Mouse (Mus musculus) A20 (cell line): ENCODE results near the gene Sh3glb2.

Experiments
- DNase-seq: peaks from one replicate; pipeline ENCODE4 v3.0.0-alpha.2; 2011; ENCODE audit warnings: low read depth, low spot score

Gene Sh3glb2

DNA sequence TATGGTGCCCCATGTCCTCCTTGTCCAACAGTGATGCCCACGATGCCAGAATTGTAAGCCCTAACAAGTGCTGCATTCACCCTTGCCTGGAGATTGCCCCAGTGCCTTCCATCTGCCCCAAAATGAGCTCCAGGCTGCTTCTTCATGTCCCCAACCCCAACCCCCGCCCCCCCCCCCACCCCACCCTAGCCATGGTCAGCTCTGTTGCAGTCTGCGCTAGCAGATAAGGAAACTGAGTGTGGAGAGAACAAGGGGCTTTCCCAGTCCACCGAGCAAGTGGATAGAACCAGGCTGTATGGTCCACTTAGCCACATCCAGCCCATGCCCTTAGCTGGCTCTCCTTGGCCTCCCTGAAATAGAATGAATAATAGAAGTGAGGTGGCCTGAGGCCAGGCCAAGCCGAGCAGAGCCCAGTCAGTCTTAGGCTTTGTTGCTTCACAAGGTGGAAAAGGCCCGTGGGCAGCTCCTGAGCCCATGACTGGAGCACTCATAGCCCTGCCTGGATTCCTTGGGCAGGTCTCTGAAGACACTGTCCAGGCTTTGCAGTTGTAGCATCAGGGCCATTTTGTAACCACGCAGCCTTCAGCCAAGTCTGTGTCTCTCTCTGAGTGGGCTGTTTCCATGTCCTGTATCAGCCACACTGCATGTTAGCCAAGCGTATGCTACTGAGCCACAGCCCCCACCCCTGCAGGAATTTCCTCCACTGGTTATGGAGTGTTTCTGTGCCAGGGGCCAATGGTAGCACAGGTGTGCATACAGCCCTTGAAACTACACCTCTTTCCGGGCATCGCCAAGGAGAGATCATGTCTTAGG lies 21.6 kb upstream of the Sh3glb2 start:
- DNase-seq, result no peak

DNA sequence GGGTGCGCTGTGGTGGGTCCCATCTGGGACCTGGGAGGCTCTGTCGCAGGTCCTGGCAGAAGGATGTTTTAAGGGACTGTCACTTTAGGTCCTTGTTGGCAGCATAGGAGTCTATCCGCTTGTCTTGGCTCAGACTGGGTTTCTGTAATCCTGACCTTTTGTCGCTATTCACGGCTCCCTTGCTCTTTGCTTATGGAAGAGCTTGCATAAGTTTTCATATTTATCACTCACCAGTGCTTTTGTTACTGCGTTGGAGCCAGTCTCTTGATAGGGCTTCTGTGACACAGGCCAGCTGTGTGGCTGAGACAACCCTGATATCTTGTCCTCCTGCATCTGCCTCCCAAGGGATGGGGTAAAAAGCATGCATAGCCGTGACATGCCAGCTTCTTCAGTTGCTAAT lies 20.2 kb upstream of the Sh3glb2 start:
- DNase-seq, result no peak

DNA sequence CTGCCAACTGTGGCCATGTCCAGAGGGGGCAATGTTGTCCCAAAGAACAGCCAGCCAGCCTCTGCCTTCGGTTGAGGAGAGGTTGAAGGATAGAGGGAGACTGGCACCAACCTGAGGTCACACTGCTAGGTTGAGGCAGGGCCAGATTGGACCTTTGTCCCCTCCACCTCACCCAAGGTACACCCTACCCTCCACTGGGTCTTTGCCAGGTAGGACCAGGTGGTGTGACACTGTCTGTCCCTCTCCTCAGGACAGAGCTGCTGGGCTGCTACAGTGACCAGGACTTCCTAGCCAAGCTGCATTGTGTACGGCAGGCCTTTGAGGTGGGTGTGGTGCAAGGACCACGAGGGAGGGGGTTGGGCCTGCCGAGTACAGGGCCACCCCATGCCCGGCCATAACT lies 18.6 kb upstream of the Sh3glb2 start:
- no peak for DNase-seq

DNA sequence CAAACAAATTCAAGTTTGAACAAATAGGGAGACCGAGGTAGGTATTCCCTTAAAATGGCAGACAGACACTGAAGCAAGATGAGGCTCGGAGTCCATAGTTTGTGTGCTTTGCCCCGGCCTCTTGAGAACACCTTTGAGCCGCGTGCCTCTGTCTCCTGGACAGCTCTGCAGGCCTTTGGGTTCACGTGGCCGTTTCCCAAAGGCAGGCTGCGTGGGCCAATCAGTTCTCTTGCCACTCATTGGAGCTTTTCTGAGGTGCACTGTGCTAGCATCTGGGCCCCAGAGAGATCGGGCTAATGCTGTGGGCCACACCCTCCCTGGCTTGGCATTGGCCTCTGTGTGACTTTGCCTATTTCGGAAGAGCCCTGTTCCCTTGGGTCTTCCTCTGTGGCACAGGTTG lies 16.8 kb upstream of the Sh3glb2 start:
- no peak for DNase-seq

DNA sequence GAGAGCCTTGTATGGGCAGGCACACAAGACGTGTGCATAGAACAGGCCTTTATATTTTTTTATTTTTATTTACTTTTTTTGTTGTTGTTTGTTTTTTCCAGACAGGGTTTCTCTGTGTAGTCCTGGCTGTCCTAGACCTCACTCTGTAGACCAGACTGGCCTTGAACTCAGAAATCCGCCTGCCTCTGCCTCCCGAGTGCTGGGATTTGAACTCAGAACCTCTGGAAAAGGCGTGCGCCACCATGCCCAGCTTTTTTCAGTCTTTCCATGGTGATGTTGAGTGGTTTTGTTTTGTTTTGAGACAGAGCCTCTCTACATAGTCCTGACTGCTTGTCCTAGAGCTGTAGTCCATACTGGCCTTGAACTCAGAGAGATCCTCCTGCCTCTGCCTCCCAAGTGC lies 13.6 kb upstream of the Sh3glb2 start:
- DNase-seq, result no peak

DNA sequence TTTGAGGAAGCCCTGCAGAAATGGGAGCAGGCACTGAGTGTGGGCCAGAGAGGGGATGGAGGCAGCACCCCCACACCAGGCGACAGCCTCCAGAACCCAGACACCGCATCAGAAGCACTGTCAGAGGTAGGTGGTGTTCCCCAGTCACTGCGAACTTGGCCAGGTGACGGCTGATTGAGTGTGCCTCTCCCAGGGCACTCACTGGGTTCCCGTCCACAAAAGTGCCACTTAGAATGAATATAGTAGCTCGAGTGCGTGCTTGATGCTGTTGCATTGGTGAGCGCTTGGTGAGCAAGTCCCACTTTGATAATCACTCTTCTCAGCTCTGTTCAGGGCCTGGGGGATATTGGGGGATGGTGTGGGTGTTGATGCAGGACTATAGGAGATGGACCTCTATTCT lies 12.4 kb upstream of the Sh3glb2 start:
- no peak for DNase-seq

DNA sequence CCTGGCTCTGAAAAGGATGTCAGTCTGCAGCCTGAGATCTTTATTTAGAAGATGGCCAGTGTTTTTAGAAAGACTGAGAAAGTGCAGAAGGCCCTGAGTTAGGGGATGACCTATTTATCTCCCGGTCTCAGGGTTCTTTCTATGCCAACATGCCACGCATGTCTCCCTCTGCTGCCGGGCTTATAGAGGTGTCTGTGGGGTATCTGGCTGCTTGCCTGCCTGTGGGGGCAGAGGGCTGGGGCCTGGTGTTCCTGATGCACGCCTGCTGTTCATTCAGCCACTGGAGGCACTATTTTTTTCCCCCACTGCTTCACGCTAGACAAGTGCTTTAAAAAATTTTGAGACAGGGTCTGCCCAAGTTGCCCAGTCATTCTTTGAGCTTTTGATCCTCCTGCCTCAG lies 7.1 kb upstream of the Sh3glb2 start:
- DNase-seq, result peak; percentile 42

DNA sequence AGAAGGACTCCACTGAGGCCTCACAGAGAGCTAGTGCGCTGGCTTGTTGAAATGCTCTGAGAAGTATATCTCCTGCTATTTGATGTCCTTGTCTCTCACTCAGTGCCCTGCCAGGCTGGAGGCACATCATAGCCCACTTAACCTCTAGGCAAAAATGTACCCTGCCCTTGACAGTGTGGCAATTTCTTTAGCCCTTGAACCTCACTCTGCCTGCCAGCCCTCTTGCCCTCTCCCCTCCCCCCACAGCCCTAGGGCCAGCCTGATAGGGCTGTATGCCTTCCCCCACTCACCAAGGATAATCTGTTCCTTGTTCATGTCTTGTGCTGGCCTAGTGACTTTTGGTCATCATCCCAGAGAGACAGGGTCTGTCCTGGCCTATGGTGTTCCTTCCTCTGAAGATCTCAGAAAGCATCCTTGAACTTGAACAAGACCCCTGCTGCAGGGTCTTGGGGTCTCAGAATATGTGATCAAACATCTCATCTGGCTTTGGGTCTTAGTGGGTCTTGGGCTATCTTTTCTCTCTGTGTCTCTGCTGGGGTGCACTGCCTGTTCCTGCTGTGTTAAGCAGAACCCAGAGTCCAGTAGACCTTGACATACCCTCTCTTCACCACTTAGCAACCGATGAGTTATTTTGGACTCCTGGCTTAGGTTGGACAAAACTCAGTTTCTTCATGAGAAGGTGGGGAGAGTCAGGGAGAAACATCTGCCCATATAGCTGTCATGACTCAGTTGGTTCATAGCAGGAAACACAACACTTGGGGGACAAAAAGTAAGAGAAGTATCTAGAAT lies 6.3 kb upstream of the Sh3glb2 start:
- peak; percentile 50 for DNase-seq

DNA sequence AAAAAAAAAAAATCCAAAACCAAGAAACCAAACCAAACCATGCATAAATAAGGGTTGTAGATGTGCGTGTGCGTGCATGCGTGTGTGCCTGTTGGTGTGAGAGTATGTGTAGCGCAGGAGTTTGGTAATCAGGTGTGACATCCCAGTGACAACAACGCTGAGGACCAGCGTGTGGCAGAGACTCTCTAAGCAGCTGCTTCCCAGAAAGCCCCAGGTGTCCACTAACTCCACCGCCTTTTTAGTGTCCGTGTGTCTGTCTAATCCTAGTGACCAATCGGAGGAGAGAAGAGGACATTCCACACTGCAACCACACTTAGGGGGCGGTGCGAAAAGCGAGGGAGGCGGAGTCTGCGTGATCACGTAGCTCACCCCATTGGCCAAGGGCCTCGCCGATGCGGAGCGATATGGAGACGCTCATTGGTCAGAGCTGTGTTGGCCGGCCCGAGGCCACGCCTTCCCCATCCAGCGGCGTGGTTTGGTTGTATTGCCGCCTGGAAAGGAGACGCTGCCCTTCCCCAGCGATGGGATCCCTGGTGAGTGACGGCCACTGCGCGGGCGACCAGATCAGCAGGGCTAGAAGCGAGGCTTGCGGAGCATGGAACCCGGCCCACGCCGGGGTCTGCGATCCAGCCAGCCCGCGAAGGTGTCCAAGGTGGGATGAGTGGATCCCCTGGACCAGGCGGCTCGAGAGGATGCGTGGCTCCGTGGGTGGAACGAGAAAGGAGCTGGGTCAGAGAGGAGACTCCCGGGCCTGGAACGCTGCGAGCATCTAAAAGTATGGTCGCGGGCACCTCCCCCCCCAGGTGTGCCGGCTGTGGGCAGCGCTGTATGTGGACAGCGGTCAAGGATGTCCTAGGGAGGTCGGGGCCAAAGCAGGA lies 4.9 kb upstream of the Sh3glb2 start, which contains the start of gene Miga2:
Gene Miga2, plus strand, starts transcription at position 461 of the 878 bp plus-strand sequence.
- DNase-seq, result peak; percentile 99

DNA sequence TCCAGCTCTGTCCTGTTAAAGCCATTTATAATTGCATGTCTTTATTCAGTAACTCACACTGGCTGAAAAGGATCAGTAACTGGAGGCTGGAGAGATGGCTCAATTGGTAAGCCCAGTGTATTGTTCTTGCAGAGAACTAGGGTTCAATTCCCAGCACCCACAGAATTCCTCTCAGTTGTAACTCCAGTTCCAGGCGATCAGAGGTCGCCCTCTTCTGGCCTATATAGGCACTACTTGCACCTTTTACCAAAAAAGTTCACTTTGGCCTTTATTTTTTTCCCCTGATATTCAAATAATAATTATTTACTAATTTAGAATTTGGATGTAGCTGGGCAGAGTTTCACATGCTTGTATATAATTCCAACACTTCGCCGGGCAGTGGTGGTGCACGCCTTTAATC lies 3.7 kb upstream of the Sh3glb2 start:
- peak; percentile 40 for DNase-seq

DNA sequence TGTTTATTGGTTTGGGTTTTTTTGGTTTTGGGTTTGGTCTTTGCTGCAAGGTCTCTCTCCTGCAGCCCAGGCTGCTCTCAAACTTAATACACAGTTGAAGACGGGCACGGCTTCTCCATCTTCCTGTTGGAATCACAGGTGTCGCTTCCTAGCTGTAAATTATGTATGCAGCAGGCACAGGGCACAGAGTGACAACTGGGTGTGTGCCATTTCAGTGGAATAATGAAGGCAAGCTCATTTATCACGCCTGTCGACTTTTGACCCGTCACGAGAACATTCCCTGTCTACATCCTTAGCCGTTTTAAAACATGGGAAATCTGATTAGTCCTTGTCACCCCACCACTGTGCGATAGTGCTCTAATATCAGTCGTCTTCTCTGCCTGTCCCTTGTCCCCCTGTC lies 1.5 kb upstream of the Sh3glb2 start:
- no peak for DNase-seq

DNA sequence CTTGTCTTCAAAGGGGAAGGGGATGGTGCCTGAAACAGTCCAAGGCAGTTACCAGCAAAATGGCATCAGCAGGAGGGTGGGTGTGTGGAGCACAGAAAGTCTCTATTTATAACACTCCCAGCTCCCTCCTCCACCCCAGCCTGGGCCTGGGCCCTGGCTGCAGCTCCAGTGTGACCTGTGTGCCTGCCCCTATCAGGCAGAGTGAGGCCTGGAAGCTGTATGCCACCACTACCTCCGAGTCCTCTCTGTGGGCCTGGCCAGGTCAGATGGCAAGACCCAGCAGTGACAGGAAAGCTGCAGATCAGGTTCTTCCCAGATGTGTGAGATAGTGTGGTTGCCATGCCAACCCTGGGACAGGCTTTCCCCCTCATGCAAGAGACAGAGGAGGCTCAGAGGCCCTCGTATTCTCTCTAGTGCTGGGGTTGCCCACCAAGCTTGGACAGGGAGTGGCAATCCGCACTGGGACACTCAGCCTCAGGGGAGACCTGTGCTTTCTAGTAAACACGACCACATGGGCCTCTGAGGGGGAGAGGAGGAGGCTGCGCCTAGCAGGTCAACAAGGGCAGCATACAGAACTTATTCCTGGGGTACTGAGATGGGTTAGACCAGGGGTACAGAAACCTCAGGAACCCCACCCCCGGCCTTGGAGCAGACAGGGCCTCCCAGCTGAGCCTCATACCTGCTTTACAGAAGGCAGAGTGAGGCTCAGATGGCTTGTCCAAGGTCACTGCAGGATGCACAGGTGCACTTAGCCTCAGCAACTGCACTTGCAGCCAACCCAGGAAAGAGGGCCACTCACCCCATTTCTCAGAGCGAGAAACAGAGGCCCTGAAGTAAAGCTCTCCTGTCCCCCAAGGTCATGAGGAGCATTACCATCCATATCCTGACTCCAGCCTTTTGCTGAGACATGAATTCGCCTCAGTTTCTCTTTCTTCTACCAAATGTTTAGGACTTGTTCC lies 1.3 kb downstream of the Sh3glb2 start:
- peak; percentile 12 for DNase-seq

DNA sequence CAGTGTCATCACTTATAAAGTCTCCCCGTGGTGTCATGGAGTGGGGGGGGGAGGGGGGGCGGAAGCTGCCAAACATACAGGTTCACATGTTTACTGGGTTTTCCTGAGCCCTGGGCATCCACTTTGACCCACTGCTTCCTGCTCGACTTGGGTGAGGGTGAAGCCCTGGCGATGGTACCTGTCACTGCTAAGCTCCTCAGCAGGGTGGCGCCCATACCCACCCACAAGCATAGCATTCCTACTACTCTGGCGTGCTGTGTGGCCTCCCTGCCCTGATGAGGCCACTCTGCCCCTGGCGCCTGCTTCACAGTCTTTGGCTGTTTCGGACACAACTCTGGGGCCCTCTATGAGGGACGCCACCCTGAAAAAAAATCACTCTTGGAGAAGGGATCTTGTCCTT lies 2.2 kb downstream of the Sh3glb2 start:
- no peak for DNase-seq

DNA sequence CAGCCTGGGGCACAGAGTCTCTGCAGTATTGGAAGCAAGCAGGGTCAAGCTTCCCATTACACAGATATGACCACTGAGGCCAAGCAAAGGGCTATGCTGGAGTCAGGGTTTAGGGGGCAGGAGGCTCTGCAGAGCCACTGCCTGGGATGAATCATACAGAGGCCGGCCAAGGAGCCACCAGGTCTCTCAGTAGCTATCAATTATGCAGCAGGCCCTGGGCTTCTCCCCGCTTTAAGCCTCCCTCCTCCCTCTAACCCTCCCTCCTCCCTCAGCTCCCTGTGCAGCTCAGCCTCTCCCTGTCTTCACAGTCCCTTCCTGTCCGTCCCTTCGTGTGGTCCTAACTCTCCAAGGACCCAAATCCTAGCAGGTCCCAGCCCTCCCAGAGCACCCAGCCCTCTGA lies 2.9 kb downstream of the Sh3glb2 start:
- DNase-seq, result no peak

DNA sequence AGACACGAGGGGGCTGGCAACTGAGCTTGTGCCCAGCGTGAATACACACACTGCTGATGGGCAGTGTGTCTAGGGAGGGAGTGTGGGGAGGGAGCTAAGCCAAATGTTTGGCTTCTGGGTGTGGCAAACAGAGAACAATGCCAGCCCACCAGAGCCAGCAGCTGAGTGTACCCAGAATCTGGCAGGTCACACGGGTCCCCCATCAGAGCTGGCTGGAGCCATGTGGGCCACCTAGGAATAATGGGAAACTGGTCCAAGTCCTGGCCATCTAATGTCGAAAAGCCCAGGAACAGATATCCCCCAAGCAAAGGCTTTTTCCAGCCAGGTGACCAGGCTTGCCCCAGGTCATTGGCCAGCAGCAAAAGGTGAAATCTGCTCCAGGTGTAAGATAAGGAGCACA lies 3.3 kb downstream of the Sh3glb2 start:
- no peak for DNase-seq

DNA sequence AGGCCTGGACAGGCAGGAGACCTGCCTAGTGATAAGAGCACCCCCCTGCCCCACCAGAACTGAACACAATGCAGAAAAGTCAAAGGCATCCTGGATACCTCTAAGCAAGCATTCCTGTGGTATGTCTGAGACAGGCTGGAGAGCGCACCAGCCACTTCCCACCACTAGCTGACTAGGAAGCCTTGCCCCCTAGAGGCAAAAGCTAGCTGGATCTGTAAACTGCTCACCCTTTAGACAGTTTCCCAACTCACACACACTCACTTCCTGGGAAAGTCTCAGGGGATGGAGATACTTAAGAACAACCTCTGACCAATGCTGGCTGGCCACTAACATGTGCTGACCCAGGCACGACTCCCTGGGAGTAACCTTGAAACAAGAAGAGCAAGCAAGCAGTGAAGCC lies 8.0 kb downstream of the Sh3glb2 start:
- DNase-seq, result no peak

DNA sequence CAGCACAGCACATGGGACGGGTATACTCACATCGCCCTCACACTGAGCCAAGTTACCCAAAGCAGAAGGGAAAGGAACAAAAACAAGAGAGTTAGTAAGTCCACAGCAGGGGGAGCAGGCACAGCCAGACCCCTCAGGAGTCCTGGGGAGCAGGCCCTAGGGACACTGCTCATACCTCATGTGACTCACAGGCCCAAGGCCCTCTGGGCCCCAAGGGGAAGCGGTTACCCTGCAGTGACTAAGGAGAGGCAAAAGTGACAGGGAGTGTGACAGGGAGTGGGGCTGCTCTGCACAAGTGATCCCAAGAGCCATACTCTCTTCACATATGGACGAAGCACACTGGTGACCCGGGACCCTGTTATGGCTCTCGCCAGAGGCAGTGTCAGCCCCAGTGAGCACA lies 9.9 kb downstream of the Sh3glb2 start:
- no peak for DNase-seq

DNA sequence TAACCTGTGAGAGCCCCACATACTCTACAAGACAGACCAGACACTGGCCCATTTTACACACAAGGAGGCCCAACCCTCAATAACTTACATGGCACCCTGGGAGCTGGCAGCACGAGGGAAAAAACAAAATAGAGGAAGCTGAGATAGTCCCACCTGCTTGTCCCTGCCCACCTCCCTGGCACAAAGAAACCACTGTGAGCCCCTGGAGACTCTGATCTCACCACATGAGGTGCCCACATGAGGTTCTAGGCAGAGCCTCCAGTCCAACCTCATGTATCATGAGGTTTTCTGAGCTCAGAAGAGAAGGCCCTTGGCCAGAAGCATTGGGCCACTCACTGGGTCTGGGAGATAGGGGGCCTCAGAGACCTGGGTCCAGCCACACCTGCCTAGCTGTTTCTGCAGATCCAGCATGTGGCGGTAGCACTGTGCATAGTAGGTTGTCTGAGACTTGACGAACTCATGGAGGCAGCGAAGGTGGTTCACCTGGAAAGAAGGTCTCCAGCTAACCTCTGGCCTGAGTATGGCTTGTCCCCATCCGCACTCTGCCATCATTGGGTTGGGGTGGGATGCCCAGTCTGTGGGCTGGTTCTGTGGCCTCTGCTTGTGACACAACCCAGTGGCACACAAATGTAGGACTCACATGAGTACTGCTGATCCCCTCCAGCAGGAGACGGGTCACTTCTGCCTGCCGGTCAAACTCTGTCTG lies 13.0 kb downstream of the Sh3glb2 start:
- no peak for DNase-seq

DNA sequence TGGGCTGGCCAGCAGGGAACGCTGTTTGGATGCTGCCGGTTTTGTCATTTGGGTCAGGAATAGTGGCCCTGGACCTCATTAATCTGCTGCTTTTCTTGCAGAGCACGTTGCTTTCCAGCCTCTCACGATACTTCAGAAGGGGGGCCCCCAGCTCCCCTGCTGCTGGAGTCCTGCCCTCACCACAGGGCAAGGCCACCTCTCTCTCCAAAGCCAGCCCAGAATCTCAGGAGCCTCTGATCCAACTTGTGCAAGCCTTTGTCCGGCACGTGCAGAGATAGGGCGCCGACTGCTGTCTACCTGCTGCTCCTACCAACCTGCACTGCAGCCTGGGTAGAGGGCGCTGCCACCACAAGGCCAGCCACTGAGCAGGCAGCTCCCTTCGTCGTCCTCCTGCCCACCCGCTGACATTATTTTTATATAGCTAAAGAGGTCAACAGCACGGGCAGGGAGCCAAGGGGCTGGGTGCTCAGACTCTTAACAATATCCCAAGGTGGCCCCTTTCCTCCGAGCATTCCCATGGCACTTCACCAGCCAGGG lies 15.5 kb downstream of the Sh3glb2 start:
- DNase-seq, result no peak

DNA sequence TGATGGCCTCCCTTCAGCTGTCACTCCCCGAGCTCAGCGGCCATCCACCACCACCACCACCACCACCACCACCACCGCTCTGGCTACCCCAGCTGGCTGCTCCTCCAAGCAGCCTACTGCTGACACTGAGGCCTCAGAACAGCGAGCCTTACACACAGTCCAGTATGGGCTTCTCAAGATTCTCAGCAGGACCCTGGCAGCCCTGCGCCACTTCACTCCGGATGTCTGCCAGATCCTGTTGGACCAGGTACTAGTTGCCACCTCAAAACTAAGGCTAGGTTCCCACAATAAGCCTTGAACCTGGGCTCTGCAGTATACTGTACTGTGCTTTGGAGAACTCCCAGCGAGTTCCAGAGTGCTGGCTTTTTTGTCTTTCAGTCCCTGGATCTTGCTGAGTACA lies 16.6 kb downstream of the Sh3glb2 start:
- DNase-seq, result no peak
